Mouse (Mus musculus) C3H10T1/2 (cell line): Measurements from ENCODE around the gene Dusp7. TPM values are rescaled to one million over a fixed set of nuclear protein-coding genes. Genes with fewer than 3 reads are reported as not detected.

ENCODE experiments used
- polyA plus RNA-seq, 2 experiments: library from polyadenylated mRNA; unstranded; fragments of >200 nt; fragmentation: generic; extraction: Trizol; gene quantifications; one replicate each; pipeline ENCODE4 v1.2.1; 2012; ENCODE audit warnings: missing spikeins in 2 of 2

The Dusp7 gene
- 10 to 100 TPM in 1 of 2 experiments, 1 to 10 TPM in 1; 2.0 to 12.1 TPM for polyA plus RNA-seq

DNA sequence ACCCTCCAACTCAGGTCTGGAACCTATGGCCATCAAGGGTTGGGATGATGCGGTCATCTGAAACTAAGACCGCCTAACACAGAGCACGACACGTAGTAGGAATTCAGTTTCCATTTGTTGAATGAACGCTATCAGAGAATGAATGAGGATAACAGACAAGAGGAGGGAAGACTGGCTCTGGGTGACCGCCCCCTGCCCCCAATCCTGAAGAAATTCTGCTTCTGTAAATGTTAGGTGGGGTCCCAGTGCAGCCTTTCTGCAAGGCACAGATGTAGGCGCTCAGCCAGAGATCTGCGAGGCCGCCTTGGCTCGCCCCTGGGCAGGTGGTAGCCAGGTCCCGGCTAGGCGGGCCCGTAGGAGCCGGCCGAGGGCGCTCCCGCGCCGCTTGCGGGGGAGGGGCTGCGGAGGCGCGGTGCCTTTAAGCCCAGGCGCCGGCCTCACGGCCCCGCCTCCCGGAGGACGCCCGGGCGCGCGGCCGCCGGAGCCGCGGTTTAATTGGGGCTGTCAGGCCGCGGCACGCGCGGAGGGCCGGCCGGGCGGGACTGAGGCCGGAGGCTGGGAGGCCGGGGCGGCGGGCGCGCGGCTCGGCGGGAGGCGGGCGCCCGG, at the start of gene Dusp7:
Gene Dusp7 (plus strand): TSS at position 521 of the 606 bp plus-strand sequence.

Other genes starting within 250 kb of the Dusp7 start
- 1 to 10 TPM in 1 of 2 experiments, under 1 TPM in 1; 0.71 to 1.6 TPM for gene Glyctk, start 210.5 kb upstream of the Dusp7 start, polyA plus RNA-seq
- 10 to 100 TPM in 1 of 2 experiments, 1 to 10 TPM in 1; 8.1 to 38.8 TPM for gene Wdr82, start 197.7 kb upstream of the Dusp7 start, polyA plus RNA-seq
- 10 to 100 TPM; 39.9 to 40.6 TPM for gene Ppm1m, start 168.9 kb upstream of the Dusp7 start, polyA plus RNA-seq
- 10 to 100 TPM; 51.5 to 59.3 TPM for gene Twf2, start 165.5 kb upstream of the Dusp7 start, polyA plus RNA-seq
- gene Tlr9, start 146.0 kb upstream of the Dusp7 start, polyA plus RNA-seq: not detected
- gene Alas1, start 120.0 kb upstream of the Dusp7 start, polyA plus RNA-seq: 10 to 100 TPM; 17.3 to 67.5 TPM
- 10 to 100 TPM; 16.9 to 35.1 TPM for gene Poc1a, start 87.6 kb upstream of the Dusp7 start, polyA plus RNA-seq
- gene Rpl29, start 60.8 kb downstream of the Dusp7 start, polyA plus RNA-seq: 100 to 1,000 TPM in 1 of 2 experiments, 10 to 100 TPM in 1; 59.4 to 106 TPM
- 10 to 100 TPM; 20.4 to 31.4 TPM for gene Acy1, start 69.7 kb downstream of the Dusp7 start, polyA plus RNA-seq
- gene Abhd14b, start 78.8 kb downstream of the Dusp7 start, polyA plus RNA-seq: 10 to 100 TPM; 25.4 to 55.1 TPM
- 10 to 100 TPM; 20.7 to 21.6 TPM for gene Abhd14a, start 79.0 kb downstream of the Dusp7 start, polyA plus RNA-seq
- 100 to 1,000 TPM; 165 to 175 TPM for gene Pcbp4, start 84.7 kb downstream of the Dusp7 start, polyA plus RNA-seq
- gene Gpr62, start 97.3 kb downstream of the Dusp7 start, polyA plus RNA-seq: under 1 TPM; 0.07 to 0.48 TPM
- gene Rrp9, start 107.3 kb downstream of the Dusp7 start, polyA plus RNA-seq: 10 to 100 TPM; 21.0 to 95.0 TPM
- gene Parp3, start 108.3 kb downstream of the Dusp7 start, polyA plus RNA-seq: 10 to 100 TPM in 1 of 2 experiments, 1 to 10 TPM in 1; 9.7 to 44.0 TPM
- gene Iqcf1, start 131.3 kb downstream of the Dusp7 start, polyA plus RNA-seq: under 1 TPM in 1 of 2 experiments, not detected in 1; 0.14 TPM
- under 1 TPM in 1 of 2 experiments, not detected in 1; 0.07 TPM for gene Iqcf5, start 145.9 kb downstream of the Dusp7 start, polyA plus RNA-seq
- not detected for gene Iqcf3, start 193.0 kb downstream of the Dusp7 start, polyA plus RNA-seq
- not detected for gene Iqcf4, start 202.4 kb downstream of the Dusp7 start, polyA plus RNA-seq